Mouse (Mus musculus) megakaryocyte, embryonic 14.5 days (primary cell): ENCODE results near the gene Lmod1. TPM values are rescaled to one million over a fixed set of nuclear protein-coding genes. Genes with fewer than 3 reads are reported as not detected.

ENCODE experiments used
- H3K27me3 ChIP-seq: replicated peaks from 2 replicates; pipeline ENCODE3; 2012; ENCODE audit warnings: inconsistent platforms
- H3K36me3 ChIP-seq: replicated peaks from 2 replicates; pipeline ENCODE3; 2012; ENCODE audit warnings: low read length, inconsistent platforms, mixed read lengths
- H3K4me1 ChIP-seq: 2 replicates; pipeline ENCODE4 v1.6.1; 2012; ENCODE audit warnings: inconsistent platforms
- H3K4me3 ChIP-seq: replicated peaks from 2 replicates; pipeline ENCODE3; 2012; ENCODE audit warnings: moderate library complexity, mild to moderate bottlenecking, inconsistent platforms
- H3K9me3 ChIP-seq: 2 replicates; pipeline ENCODE4 v1.6.1; 2012; ENCODE audit warnings: inconsistent platforms
- FLI1 ChIP-seq: IDR thresholded peaks from 2 replicates; pipeline ENCODE4 v1.6.1; 2012; ENCODE audit warnings: low read length, inconsistent platforms, mixed read lengths
- GATA1 ChIP-seq: IDR thresholded peaks from 3 replicates; pipeline ENCODE4 v1.6.1; 2012; ENCODE audit warnings: mixed read lengths, low read length, inconsistent platforms, borderline replicate concordance
- polyA plus RNA-seq: library from polyadenylated mRNA; stranded (reverse); fragments of >175 nt; gene quantifications from 2 replicates; pipeline ENCODE4 v1.2.3, GENCODE M21; 2012; ENCODE audit warnings: low replicate concordance; ENCODE audit not compliant: insufficient read depth

Gene Lmod1
- polyA plus RNA-seq, 1 experiment, result not detected

GRCm38 (mm10) chr1:135313284-135314031 is 11.1 kb upstream of the Lmod1 start, which contains the start of gene Timm17a:
Timm17a (minus strand) TSS chr1:135313778.
- H3K4me3 ChIP-seq, result peak within 1 kb of the TSS; percentile 99
- TF ChIP-seq FLI1 (no peak), GATA1 (no peak)
- H3K27me3 ChIP-seq, result peaks cover 8% of the 10 kb centered on the region
- H3K4me1 ChIP-seq, result peaks cover 23% of the 10 kb centered on the region
- H3K9me3 ChIP-seq, result no peaks in the 10 kb centered on the region
- peaks cover 23% of the 10 kb centered on the region for H3K36me3 ChIP-seq

- Histone ChIP-seq H3K9me3 (0 out of 2 replicates have a peak, but pooled peaks cover 4% of the 10 kb centered on the region), H3K4me1 (no peaks in the 10 kb centered on the region), H3K4me3 (no peak overlapping the region), H3K27me3 (peaks cover 78% of the 10 kb centered on the region), H3K36me3 (no peaks in the 10 kb centered on the region)
- TF ChIP-seq GATA1 (no peak), FLI1 (no peak)
These were observed 1.2 kb upstream of the Lmod1 start for GRCm38 (mm10) chr1:135323367-135323901.

DNA sequence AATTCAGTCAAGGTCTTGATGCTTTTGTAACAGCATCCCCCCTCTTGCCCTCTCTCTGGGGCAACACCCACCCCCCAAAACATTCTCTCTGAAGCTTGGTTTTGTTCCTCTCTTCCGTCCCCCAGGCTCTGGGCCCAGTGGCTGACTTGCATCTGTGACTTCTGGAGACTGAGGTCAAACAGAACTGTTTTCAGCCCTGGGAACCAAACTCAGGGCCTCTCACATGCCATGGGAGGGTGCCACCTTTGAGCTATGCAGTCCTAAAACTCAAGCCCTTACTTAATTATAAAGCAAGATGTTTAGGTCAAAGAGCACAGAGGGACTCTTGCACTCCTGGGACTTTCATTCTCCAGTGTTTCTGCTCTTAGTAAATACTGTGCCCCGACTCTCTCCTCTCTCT is 1.3 kb downstream of the Lmod1 start:
- no peaks in the 10 kb centered on the region for H3K36me3 ChIP-seq
- peaks cover 86% of the 10 kb centered on the region for H3K27me3 ChIP-seq
- H3K9me3 ChIP-seq, result 0 out of 2 replicates have a peak, but pooled peaks cover 4% of the 10 kb centered on the region
- no peak overlapping the region for H3K4me3 ChIP-seq
- no peak for TF ChIP-seq GATA1
- no peak for TF ChIP-seq FLI1
- H3K4me1 ChIP-seq, result no peaks in the 10 kb centered on the region

GRCm38 (mm10) chr1:135328368-135328767 is 3.8 kb downstream of the Lmod1 start:
- TF ChIP-seq FLI1, result no peak
- no peak for TF ChIP-seq GATA1
- no peaks in the 10 kb centered on the region for H3K4me1 ChIP-seq
- H3K4me3 ChIP-seq, result no peak overlapping the region
- H3K9me3 ChIP-seq, result no peaks in the 10 kb centered on the region
- no peaks in the 10 kb centered on the region for H3K36me3 ChIP-seq
- H3K27me3 ChIP-seq, result peaks cover 83% of the 10 kb centered on the region

DNA sequence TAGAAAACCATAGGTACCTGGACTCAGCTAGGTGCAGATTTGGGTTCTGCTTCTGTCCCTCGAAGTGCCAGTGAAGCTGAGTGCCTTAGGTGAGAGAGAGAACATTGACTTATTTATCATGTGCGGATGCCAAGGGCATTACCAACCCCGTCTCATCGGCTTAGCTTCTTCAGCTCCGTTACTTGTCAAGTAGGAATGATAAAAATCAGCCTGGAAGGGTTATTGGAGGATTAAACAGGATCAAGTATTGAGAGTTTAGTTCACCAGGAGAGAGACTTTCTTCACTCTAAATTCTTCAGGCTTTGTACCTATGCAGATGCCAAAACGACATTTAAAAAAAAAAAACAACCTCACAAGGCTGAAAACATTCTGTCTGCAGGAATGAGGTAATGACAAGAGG is 6.0 kb downstream of the Lmod1 start:
- no peaks in the 10 kb centered on the region for H3K9me3 ChIP-seq
- H3K4me3 ChIP-seq, result no peak overlapping the region
- peaks cover 73% of the 10 kb centered on the region for H3K27me3 ChIP-seq
- H3K4me1 ChIP-seq, result no peaks in the 10 kb centered on the region
- H3K36me3 ChIP-seq, result no peaks in the 10 kb centered on the region
- TF ChIP-seq GATA1 (no peak), FLI1 (no peak)

- TF ChIP-seq FLI1, result no peak
- no peak for TF ChIP-seq GATA1
- peaks cover 46% of the 10 kb centered on the region for H3K27me3 ChIP-seq
- no peaks in the 10 kb centered on the region for H3K36me3 ChIP-seq
- H3K4me1 ChIP-seq, result peaks cover under 1% of the 10 kb centered on the region; the same call in 1 of the 2 replicates
- H3K9me3 ChIP-seq, result no peaks in the 10 kb centered on the region
- H3K4me3 ChIP-seq, result no peak overlapping the region
These were observed 17.3 kb downstream of the Lmod1 start for GRCm38 (mm10) chr1:135341947-135342346.

DNA sequence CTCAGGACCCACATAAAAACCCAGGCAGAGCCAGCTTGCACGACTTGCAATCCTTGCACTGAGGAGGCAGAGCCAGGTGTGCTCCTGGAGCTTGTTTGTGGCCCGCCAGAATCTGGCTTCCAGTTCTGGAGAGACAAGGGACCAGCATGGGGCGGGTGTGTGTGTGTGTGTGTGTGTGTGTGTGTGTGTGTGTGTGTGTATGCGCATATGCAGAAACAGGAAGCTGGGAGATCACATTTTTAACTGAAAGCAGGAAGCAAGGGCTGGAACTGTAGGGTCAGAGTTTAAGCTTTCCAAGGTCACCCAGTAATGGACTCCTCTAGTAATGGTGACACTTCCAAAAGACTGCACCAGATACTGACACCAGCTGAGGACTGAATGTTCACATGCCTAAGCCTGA is 19.4 kb downstream of the Lmod1 start:
- Histone ChIP-seq H3K4me3 (no peak overlapping the region), H3K4me1 (peaks cover 4% of the 10 kb centered on the region; the same call in 1 of the 2 replicates), H3K36me3 (no peaks in the 10 kb centered on the region), H3K27me3 (peaks cover 45% of the 10 kb centered on the region), H3K9me3 (no peaks in the 10 kb centered on the region)
- no peak for TF ChIP-seq GATA1

DNA sequence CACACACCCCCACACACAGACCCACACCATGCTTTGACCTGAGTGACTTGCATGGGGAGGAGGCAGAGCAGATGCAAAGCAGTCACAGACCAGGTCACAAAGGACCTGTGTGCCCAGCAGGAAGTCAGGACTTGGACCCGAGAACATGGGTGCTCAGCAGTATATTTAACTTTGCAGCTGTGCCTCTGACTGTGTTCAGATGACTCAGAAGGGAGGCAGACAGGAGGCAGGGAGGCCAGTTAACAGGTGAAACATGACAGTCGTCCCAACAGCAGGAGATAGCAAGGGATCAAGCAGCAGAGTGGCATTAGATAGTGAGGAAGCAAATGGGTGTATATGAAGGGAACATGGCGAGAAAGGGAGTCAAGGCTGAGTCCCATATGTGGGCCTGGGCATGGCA is 22.3 kb downstream of the Lmod1 start:
- H3K36me3 ChIP-seq, result no peaks in the 10 kb centered on the region
- H3K4me1 ChIP-seq, result peaks cover 4% of the 10 kb centered on the region; the same call in 1 of the 2 replicates
- no peaks in the 10 kb centered on the region for H3K9me3 ChIP-seq
- H3K27me3 ChIP-seq, result peaks cover 51% of the 10 kb centered on the region
- TF ChIP-seq GATA1 (no peak), FLI1 (no peak)
- H3K4me3 ChIP-seq, result no peak overlapping the region

- Histone ChIP-seq H3K27me3 (peaks cover 53% of the 10 kb centered on the region), H3K9me3 (no peaks in the 10 kb centered on the region), H3K4me1 (peaks cover 4% of the 10 kb centered on the region; the same call in 1 of the 2 replicates), H3K36me3 (no peaks in the 10 kb centered on the region), H3K4me3 (no peak overlapping the region)
- no peak for TF ChIP-seq FLI1
- TF ChIP-seq GATA1, result no peak
These were observed 23.0 kb downstream of the Lmod1 start for GRCm38 (mm10) chr1:135347498-135348169.

DNA sequence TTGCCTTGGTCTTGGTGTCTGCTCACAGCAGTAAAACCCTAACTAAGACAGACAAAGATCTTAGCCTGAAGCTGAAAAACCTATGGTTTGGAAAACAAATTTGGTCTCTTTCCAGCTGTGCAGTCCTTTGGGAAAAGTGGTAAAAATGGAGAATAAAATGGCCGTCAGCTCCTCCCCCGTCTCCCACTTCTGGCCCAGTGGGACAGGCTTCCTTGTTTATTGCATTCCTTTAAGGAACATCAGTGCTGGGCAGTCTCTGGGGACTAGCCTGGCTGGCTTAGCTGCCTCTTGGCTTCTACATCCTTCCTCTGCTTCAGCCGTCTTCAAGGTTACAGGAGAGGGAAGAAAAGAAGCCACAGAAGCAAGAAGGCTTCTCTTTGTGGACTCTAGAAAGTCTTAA is 27.3 kb downstream of the Lmod1 start:
- Histone ChIP-seq H3K9me3 (no peaks in the 10 kb centered on the region), H3K4me3 (no peak overlapping the region), H3K27me3 (peaks cover 66% of the 10 kb centered on the region), H3K4me1 (peaks cover 3% of the 10 kb centered on the region; the same call in 1 of the 2 replicates), H3K36me3 (no peaks in the 10 kb centered on the region)
- TF ChIP-seq GATA1, result no peak
- no peak for TF ChIP-seq FLI1
